Mouse (Mus musculus) Patski (cell line): ENCODE data around the gene Ebi3. TPM values are rescaled to one million over a fixed set of nuclear protein-coding genes. Genes with fewer than 3 reads are reported as not detected.

Experiments
- ATAC-seq: fragments of 100-300 bp; one replicate; pipeline ENCODE4 v1.8.0; 2021
- CTCF ChIA-PET: fragments of 350-600 bp; sonication (Branson Sonifier 250); formaldehyde crosslinking; loops from one replicate; lab custom pipeline; 2022; ENCODE audit warnings: inconsistent platforms; lab: Charles Lee
- POLR2A ChIA-PET: fragments of 350-600 bp; sonication (Branson Sonifier 250); formaldehyde crosslinking; loops from one replicate; lab custom pipeline; 2022; ENCODE audit warnings: antibody characterized with exemption, inconsistent platforms; lab: Charles Lee
- DNase-seq: peaks from one replicate; pipeline ENCODE4 v3.0.0-alpha.2; 2011; ENCODE audit warnings: low read depth, low spot score
- H3K27me3 ChIP-seq: fragments of 371-371 bp; one replicate; pipeline ENCODE4 v1.5.1; 2021
- CTCF ChIP-seq: fragments of 100-300 bp; IDR thresholded peaks from one replicate; pipeline ENCODE4 v1.5.1; 2021
- in situ Hi-C: fragments of 300-500 bp; cut with MboI; formaldehyde crosslinking; loops from 3 replicates; pipeline ENCODE4 v1.11.1; 2018; ENCODE audit warnings: low pct_unique_long_range_greater_than_20kb, mixed read lengths
- polyA plus RNA-seq: library from polyadenylated mRNA; unstranded; gene quantifications from one replicate; pipeline ENCODE4 v1.2.3, GENCODE M21; 2021

The Ebi3 gene
- polyA plus RNA-seq, 1 experiment from 2014 or later = not detected

DNA sequence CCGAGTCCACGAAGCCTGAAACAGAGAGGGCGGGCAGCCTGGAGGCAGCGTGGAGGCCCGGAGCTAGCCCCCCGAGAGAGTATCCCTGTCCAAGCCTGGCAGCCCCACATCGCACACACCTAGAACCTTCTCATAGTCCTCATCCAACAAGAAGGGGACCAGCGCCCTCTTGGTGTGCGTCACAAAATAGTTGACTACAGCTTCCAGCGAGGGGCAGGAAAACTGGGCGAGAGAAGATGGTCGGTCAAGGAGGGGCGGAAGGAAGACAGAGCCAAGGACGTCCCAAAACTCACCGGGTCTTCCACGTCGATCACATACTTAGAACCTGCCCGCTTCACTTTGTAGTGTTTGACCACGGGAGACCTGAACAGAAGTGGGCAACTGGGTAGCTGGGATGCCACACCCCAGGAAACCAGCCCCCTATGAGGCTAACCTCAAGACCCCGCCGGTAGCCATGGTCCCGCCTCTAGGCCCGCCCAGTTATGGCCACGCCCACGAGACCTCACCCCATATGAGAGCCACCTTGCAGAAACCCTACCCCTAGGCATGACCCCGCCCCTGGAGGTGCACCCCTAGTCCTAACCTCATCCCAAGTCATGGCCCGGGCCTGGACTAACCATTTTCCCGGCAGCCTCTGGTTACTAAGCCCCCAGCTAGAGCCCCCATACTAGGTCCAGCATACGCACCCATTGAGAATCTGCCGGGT, 47.5 kb downstream of the Ebi3 start:
- no peaks in the 10 kb centered on the region for H3K27me3 ChIP-seq
- ChIA-PET CTCF (interaction anchor here (1.0 to 1.2 kb wide), 2 partner anchors 18 to 57 kb away, joined by 3 read pairs; no protein-coding TSS in a partner anchor), POLR2A (no interaction called here)
- ATAC-seq (peak; percentile 17), DNase-seq (no peak)
- in situ Hi-C loops = loop anchor here (25.0 kb wide), 1 partner anchor 288 kb away; the partner anchor contains the start of gene Pot1b
- no peak for TF ChIP-seq CTCF

DNA sequence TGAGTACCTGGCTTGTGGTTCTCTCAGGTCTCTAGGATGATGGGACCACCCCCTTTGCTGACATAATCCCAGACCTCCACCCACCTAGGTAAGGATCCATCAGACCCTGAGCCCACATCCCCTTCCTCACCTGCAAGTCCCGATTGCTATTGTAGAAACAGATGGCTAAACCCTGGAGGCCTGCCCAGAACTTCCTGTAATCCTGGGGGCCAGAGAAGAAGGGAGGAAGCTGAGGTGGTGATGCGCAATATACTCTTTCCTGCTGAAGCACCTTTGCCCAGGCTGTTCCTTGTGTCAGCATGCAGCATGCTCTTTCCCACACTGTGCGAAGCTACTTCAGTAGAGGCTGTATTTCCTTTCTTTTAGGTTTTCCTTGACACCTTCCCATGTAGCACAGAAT, 50.6 kb downstream of the Ebi3 start:
- POLR2A ChIA-PET = no interaction called here
- in situ Hi-C loops = loop anchor here (25.0 kb wide), 1 partner anchor 291 kb away; the partner anchor contains the start of gene Pot1b
- TF ChIP-seq CTCF = no peak
- no peak for DNase-seq
- ATAC-seq = no peak
- H3K27me3 ChIP-seq = no peaks in the 10 kb centered on the region
- CTCF ChIA-PET = no interaction called here

DNA sequence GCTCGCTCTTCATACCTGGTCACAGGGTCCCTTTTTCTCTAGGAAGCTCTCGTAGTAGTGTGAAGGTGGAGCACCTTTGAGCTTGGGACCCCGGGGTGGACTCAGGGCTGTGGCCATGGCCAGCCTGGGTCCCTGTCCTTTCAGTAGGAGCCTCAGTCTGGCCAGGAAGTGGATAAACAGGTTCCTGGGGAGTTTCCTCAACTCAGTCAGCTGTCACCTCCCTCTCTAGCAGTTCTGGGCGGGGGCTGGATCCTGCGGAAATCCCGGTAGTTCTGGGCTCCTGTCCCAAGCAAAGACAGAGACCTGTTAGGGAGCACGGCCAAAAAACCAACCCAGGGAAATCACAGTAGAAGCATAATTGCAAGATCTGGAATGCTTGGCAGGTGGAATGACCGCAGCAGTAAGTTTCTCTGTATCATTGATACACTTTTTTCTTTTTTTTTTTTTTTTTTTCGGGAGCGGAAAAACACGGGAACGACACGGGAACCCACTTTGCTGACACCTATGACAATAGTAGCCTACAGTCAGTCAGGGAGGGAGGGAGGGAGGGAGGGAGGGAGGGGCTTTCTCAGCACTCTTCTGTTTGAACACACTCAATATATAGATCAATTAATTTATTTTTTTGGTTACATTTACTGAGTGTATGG, 53.1 kb downstream of the Ebi3 start, which contains the start of the genes Stap2 and Mpnd:
TSS of gene Stap2 (minus strand) at position 170 of the 647 bp plus-strand sequence.
TSS of gene Mpnd (plus strand) at position 297 of the 647 bp plus-strand sequence.
- in situ Hi-C loops = loop anchor here (25.0 kb wide), 1 partner anchor 293 kb away; the partner anchor contains the start of gene Pot1b
- DNase-seq (peak; percentile 85), ATAC-seq (no peak)
- TF ChIP-seq CTCF = no peak
- CTCF ChIA-PET = interaction anchor here (1.0 to 1.7 kb wide), 3 partner anchors 29 to 302 kb away, joined by 3 to 4 read pairs (median 3); partner anchors contain the start of gene Sh3gl1
- no peaks in the 10 kb centered on the region for H3K27me3 ChIP-seq
- POLR2A ChIA-PET = interaction anchor here (0.7 kb wide), 1 partner anchor 11 kb away, joined by 3 read pairs; no protein-coding TSS in a partner anchor

Other genes with a start within 250 kb of the Ebi3 start
- gene Pot1b, start 240.0 kb upstream of the Ebi3 start, polyA plus RNA-seq = 4.3 TPM
- not detected for gene Adgre4, start 202.7 kb upstream of the Ebi3 start, polyA plus RNA-seq
- gene Zfp119a, start 73.7 kb upstream of the Ebi3 start, polyA plus RNA-seq = 6.5 TPM
- 6.8 TPM for gene Zfp959, start 60.5 kb upstream of the Ebi3 start, polyA plus RNA-seq
- gene Zfp119b, start 3.1 kb upstream of the Ebi3 start, polyA plus RNA-seq = 4.9 TPM
- 15.0 TPM for gene Yju2, start 6.5 kb downstream of the Ebi3 start, polyA plus RNA-seq
- not detected for gene Shd, start 17.8 kb downstream of the Ebi3 start, polyA plus RNA-seq
- 26.2 TPM for gene Fsd1, start 33.9 kb downstream of the Ebi3 start, polyA plus RNA-seq
- gene Stap2, start 52.9 kb downstream of the Ebi3 start, polyA plus RNA-seq = 14.2 TPM
- gene Mpnd, start 53.1 kb downstream of the Ebi3 start, polyA plus RNA-seq = 174 TPM
- 85.2 TPM for gene Sh3gl1, start 84.0 kb downstream of the Ebi3 start, polyA plus RNA-seq
- 18.0 TPM for gene Chaf1a, start 87.8 kb downstream of the Ebi3 start, polyA plus RNA-seq
- 66.0 TPM for gene Ubxn6, start 122.4 kb downstream of the Ebi3 start, polyA plus RNA-seq
- gene Hdgfl2, start 127.0 kb downstream of the Ebi3 start, polyA plus RNA-seq = 117 TPM
- gene Plin4, start 157.2 kb downstream of the Ebi3 start, polyA plus RNA-seq = 7.1 TPM
- gene Plin5, start 165.0 kb downstream of the Ebi3 start, polyA plus RNA-seq = 0.55 TPM
- gene Lrg1, start 169.4 kb downstream of the Ebi3 start, polyA plus RNA-seq = 0.08 TPM
- 2.0 TPM for gene Sema6b, start 187.7 kb downstream of the Ebi3 start, polyA plus RNA-seq
- gene Tnfaip8l1, start 209.8 kb downstream of the Ebi3 start, polyA plus RNA-seq = 2.0 TPM
- gene Mydgf, start 231.3 kb downstream of the Ebi3 start, polyA plus RNA-seq = 96.5 TPM